In the genomic region with DNA sequence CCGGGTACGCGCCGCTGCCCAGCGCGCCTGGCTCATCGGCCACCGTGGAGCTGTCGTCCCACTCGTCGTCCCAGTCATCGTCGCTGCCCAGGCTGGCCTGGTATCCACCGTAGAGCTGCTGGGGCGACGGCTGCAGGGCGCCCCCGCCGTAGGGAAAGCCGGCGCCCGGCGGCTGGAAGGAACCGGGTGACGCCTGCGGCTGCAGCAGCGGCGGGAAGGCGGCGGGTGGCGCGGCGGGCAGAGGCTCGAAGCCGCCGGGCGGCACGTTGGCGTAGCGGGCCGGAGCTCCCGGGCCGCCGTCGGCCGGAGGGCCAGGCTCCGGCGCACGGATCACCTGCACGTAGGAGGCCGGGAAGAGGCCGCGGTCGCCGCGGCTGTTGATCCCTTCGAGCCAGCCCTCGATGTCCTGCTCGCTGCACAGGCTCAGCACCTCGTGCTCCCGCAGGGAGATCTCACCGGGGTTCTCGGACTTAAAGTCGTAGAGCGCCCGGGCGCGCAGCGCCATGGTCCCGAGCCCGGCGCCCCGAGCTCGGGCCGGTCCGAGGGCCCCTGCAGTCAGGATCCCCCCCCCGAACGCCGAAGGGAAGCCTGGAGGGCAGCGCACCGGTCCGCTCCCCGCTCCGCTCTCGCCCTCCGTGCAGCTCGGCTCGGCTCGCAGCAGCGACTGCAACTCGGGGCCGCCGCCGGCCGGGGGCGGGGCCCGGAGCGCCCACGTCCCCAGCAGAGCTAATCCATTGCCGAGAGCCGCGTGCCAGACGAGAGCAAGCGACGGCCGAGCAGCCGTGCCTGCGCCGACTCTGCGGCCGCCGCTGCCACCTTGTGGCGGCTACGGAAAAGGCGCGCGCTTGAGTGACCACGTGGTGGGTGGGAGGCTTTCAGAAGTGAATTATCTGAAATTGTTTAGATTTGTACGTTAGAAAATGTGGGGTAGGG, we compare ENCODE assay signal across 8 mouse cellular contexts. TPM values are rescaled to one million over a fixed set of nuclear protein-coding genes. Genes with fewer than 3 reads are reported as not detected.
DNase-seq lines count a peak whose midpoint lies in the region; ATAC-seq and TF ChIP-seq lines count a peak whose summit lies in the region.

A gene (minus strand): TSS at position 674 of the 933 bp plus-strand sequence.

- no peaks in the 10 kb centered on the region for H3K36me3 ChIP-seq in hindbrain, embryonic 11.5 days (ENCODE audit: control insufficient read depth, insufficient read depth, low read length)
- H3K36me3 ChIP-seq in lung, postnatal 0 days (ENCODE audit: insufficient read depth, low read length): no peaks in the 10 kb centered on the region

- peak within 1 kb of the TSS; percentile 88 for H3K9ac ChIP-seq in hindbrain, embryonic 11.5 days (ENCODE audit: low read depth, low read length)
- H3K9ac ChIP-seq in lung, postnatal 0 days (replicated peaks; ENCODE audit: low read depth): peak within 1 kb of the TSS; percentile 71

- CTCF ChIA-PET in Patski (lab: Charles Lee): interaction anchor here (0.7 to 4.8 kb wide), 27 partner anchors 11 to 572 kb away, joined by 3 to 39 read pairs (median 4); a partner anchor contains a TSS

- no peaks in the 10 kb centered on the region for H3K9me3 ChIP-seq in hindbrain, embryonic 11.5 days (ENCODE audit: control insufficient read depth, low read length)
- no peaks in the 10 kb centered on the region for H3K9me3 ChIP-seq in lung, postnatal 0 days (ENCODE audit: low read length)

- H3K4me2 ChIP-seq in hindbrain, embryonic 11.5 days (replicated peaks; ENCODE audit: low read depth, low read length): peak within 1 kb of the TSS; percentile 84
- H3K4me2 ChIP-seq in lung, postnatal 0 days (replicated peaks; ENCODE audit: low read depth, low read length): peak within 1 kb of the TSS; percentile 80

- peak; percentile 75 for ATAC-seq in Patski
- ATAC-seq in hindbrain, embryonic 11.5 days (ENCODE audit: low FRiP score): peak; percentile 91
- ATAC-seq in lung, postnatal 0 days: peak; percentile 87

- no peak for TF ChIP-seq CTCF in Patski (IDR thresholded peaks at IDR 0.05)
- TF ChIP-seq CTCF in lung, postnatal 0 days (IDR thresholded peaks at IDR 0.05): peak; percentile 98

- peaks cover 22% of the 10 kb centered on the region for H3K4me1 ChIP-seq in hindbrain, embryonic 11.5 days (replicated peaks; ENCODE audit: control insufficient read depth, insufficient read depth, low read length)
- H3K4me1 ChIP-seq in lung, postnatal 0 days (ENCODE audit: insufficient read depth, low read depth, low read length): peaks cover 28% of the 10 kb centered on the region; the same call in 1 of the 2 replicates

- under 1% methylated on average over 103 of the region's 119 CpGs for WGBS in hindbrain, embryonic 11.5 days
- 1% methylated on average over 97 of the region's 119 CpGs for WGBS in lung, postnatal 0 days

- no peak for DNase-seq in Patski (ENCODE audit: low read depth, low spot score)
- DNase-seq in cerebellum, postnatal 10 days: peak; percentile 95 to 97
- peak; percentile 82 to 91 for DNase-seq in frontal cortex, postnatal 10 days (ENCODE audit: low spot score in 2 of 2)
- peak; percentile 95 for DNase-seq in hindbrain, embryonic 11.5 days (ENCODE audit: low spot score)
- peak; percentile 91 to 96 for DNase-seq in layer of hippocampus, postnatal 10 days (ENCODE audit: low spot score in 2 of 2)
- DNase-seq in lung, postnatal 0 days (ENCODE audit: low spot score): peak; percentile 97
- DNase-seq in ovary, postnatal 10 days (ENCODE audit: low spot score): peak; percentile 78
- peak; percentile 96 for DNase-seq in thymus, postnatal 0 days (ENCODE audit: low spot score)

- in situ Hi-C loops in Patski (cut with MboI; ENCODE audit: low pct_unique_long_range_greater_than_20kb): loop anchor here (5.0 to 10.0 kb wide), 3 partner anchors 153 to 571 kb away; a partner anchor contains a TSS

- POLR2A ChIA-PET in Patski (lab: Charles Lee): interaction anchor here (0.5 to 2.1 kb wide), 9 partner anchors 19 to 348 kb away, joined by 3 to 7 read pairs (median 4); no protein-coding TSS in a partner anchor

- 0 out of 2 replicates have a peak, but pooled peaks have one; percentile 39 for TF ChIP-seq EP300 in lung, postnatal 0 days (IDR thresholded peaks at IDR 0.05)

- peak within 1 kb of the TSS; percentile 78 for H3K4me3 ChIP-seq in hindbrain, embryonic 11.5 days (ENCODE audit: low read depth, low read length)
- H3K4me3 ChIP-seq in lung, postnatal 0 days (ENCODE audit: low read depth, low read length): peak within 1 kb of the TSS; percentile 77

- no peaks in the 10 kb centered on the region for H3K27me3 ChIP-seq in Patski
- H3K27me3 ChIP-seq in hindbrain, embryonic 11.5 days (ENCODE audit: control insufficient read depth, insufficient read depth, low read length): no peaks in the 10 kb centered on the region
- H3K27me3 ChIP-seq in lung, postnatal 0 days (replicated peaks; ENCODE audit: insufficient read depth, low read length): no peaks in the 10 kb centered on the region

- H3K27ac ChIP-seq in hindbrain, embryonic 11.5 days (ENCODE audit: low read depth, low read length): peak within 1 kb of the TSS; percentile 77
- H3K27ac ChIP-seq in lung, postnatal 0 days (ENCODE audit: low read length): peak within 1 kb of the TSS; percentile 95

RNA-seq across cellular contexts. Expression of the gene that starts here (rescaled TPM):
- polyA plus RNA-seq in Patski (2021): 35.3 TPM
- 22.0 and 25.8 TPM in 2 replicates for polyA plus RNA-seq in hindbrain, embryonic 11.5 days (2014; fragmentation: Nextera tagmentation; extraction: Ambion mirVana)
- total RNA-seq in layer of hippocampus, postnatal 10 days (2021): 10 to 100 TPM; 23.4 to 24.7 TPM
- 18.1 and 22.0 TPM in 2 replicates for polyA plus RNA-seq in lung, postnatal 0 days (2015; fragmentation: Nextera tagmentation; extraction: Ambion mirVana)
- 12.9 and 15.5 TPM in 2 replicates for polyA plus RNA-seq in thymus, postnatal 0 days (2015; fragmentation: Nextera tagmentation; extraction: Ambion mirVana)
